Mouse (Mus musculus) 3134 (cell line): ENCODE data around the gene Gm21170.
"Not testable (repeated sequence)": the region's sequence is repeated elsewhere in the genome, so short reads cannot be mapped to it uniquely, and the experiment has no call there.

Source experiments
- DNase-seq: peaks from one replicate; pipeline ENCODE4 v3.0.0-alpha.2; 2011; ENCODE audit warnings: low spot score; ENCODE audit not compliant: insufficient read length; ENCODE audit errors: extremely low read depth

The Gm21170 gene

DNA sequence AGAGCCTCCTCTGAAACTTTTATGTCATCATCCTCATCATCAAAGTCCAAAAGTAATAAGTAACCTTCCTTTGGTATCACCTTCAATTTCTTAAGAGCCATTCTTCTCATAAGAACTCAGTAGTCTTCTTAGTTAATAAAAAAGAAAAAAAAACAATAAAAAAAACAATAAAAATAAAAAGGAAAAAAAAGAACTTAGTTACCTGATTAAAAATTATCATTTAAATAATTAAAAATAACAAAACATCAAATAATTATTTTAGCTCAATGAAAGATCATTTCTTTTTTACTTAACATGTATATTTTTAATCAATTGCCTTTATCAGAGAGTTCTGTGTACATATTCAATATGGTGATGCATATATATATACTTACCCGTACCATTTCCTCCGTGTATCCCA lies at the start of gene Gm21170:
Gm21170 (minus strand) TSS at position 101 of the 400 bp plus-strand sequence.
- DNase-seq, result not testable (repeated sequence)
